Mouse (Mus musculus) left cerebral cortex, adult 9 months (tissue): Measurements from ENCODE around the gene Ccdc189.

Source experiments
- DNase-seq, 2 experiments: peaks; one replicate each; pipeline ENCODE4 v3.0.0; 2022; ENCODE audit warnings: low spot score in 2 of 2

The Ccdc189 gene

DNA sequence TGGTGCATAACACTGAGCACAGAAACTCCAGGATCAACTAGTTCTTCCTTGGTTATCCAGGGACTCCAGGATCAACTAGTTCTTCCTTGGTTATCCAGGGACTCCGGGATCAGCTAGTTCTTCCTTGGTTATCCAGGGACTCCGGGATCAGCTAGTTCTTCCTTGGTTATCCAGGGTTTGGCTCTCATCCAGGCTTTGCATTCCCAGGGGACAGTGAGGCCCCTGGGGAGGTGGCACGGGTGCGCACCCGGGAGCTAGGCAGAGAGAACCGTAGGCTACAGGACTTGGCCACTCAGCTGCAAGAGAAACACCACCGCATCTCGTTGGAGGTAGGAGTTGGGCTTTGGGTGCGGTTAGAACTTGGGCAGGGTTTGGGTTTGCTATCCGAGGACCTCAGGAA, 2.7 kb upstream of the Ccdc189 start:
- no peak for DNase-seq

DNA sequence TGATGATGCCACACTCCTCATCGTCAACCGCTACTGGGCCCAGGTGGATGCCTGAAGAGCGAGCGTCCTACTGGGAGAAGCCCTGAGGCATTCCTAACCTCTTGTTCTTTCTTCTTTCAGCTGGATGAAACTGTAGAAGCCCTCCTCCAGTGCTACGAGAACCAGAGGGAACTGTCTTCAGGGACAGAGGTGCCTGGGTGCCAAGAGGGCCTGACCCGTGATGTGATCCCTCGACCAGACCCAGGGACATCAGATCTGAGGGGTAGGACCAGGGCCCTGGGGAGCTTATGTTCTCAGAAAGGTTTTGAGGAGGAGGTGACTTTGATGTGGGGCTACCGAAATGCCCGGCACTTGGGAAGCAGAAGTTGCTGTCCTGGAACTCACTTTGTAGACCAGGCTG, 1.2 kb upstream of the Ccdc189 start:
- DNase-seq: no peak

DNA sequence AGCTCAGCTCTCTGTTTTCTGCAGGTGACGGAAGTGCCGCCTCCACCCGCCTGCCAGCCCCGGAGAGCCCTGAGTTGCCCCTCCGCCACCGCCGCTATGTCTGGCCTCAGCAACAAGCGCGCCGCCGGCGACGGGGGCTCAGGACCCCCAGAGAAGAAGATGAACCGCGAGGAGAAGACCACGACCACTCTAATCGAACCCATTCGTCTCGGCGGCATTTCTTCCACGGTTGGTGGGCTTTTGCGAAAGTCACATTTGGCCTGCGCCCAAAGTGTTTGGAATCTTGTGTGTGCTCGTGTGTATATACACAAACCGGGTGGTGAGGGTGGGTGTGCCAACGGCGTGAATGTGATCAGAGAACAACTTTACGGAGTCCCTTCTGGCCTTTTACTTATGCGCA, 506 bp upstream of the Ccdc189 start:
- no peak for DNase-seq

DNA sequence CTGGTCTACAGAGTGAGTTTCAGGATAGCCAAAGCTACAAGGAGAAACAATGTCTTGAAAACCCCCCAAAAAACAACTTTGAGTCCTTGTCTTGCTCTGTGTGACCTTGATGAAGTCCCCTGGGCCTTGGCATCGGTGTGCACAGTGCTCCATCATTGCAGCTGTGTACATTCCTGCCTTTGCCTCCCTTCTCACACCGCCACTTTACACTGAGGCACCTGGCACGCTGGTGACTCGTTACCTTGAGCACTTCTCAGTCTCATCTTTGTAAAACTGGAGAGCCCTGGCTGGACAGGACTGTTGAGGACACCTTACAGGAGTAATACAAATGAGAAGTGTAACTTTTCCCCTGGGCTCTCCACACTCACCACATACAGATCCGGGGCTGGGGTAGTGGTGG, 1.2 kb downstream of the Ccdc189 start:
- DNase-seq: no peak

DNA sequence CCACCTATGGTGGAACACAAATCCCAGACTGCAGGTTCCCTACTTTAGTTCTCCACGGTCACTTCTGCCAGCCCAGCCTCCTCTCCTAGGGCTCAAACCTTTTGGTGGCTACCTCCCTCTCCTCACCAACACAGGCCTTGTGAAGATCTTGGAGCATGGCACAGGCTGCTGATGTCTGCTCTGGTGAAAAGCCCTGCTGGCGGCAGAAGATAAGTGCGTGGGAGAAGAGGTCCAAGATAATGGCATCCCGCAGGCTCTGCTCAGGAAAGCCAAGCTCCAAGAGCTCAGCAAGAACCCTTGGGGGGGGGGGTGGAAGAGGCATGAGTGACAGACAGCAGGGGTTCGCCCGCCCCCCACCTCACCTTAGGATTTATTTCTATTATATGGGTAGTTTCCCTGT, 2.2 kb downstream of the Ccdc189 start:
- no peak for DNase-seq

DNA sequence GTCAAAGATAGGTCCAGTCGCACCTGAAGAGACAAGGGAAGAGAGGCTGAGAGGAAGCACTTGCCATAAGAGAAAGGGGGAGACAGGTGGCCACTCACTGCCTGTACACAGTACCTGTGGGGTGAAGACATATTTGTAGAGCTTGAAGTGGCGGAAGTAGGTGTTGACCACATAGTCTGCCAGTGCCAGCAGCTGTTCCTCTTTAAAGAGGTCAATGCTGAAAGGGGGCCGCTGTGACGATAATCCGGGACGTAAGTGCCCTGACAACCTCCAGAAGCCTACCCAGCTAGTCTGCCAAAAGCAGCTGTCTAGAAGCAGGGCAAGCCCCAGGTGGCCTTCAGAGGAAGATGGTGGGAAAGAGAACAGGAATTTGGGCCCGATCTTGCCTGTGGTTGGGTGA, 3.4 kb downstream of the Ccdc189 start:
- no peak for DNase-seq

DNA sequence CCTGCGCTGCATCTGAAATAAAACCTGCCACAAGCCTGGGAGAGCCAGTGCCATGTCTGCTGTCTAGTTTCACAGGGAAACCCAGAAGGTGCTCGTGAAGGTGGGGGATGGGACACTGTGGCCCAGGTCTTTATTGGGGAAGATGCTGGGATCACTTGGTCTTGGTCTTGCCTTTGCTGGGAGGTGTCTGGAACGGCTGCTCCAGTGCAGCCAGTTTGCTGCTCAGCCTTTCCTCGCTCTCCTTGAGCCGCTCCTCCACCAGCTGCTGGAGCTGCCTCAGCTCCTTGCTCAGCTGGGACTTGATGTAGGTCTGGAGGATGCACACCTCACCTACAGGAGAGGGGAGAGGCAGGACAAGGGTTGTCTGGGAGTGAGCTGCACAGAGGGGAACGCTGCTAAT, 5.1 kb downstream of the Ccdc189 start:
- no peak for DNase-seq

DNA sequence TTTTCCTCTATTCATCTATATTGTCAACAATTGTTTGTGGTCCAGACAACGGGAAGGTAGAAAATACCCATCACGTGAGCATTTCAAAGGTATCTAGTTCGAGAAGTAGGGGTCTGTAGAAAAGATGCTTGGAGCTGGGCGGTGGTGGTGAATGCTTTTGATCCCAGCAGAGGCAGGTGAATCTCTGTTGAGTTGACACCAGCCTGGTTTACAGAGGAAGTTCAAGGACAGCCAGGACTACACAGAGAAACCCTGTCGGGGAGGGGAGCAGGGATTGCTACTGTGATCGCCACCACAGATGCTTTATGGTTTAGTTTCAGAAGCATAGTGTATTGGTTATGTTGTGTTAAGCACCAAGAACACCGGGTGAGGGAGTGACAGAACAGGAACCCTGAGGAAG, 14.3 kb downstream of the Ccdc189 start:
- no peak for DNase-seq

DNA sequence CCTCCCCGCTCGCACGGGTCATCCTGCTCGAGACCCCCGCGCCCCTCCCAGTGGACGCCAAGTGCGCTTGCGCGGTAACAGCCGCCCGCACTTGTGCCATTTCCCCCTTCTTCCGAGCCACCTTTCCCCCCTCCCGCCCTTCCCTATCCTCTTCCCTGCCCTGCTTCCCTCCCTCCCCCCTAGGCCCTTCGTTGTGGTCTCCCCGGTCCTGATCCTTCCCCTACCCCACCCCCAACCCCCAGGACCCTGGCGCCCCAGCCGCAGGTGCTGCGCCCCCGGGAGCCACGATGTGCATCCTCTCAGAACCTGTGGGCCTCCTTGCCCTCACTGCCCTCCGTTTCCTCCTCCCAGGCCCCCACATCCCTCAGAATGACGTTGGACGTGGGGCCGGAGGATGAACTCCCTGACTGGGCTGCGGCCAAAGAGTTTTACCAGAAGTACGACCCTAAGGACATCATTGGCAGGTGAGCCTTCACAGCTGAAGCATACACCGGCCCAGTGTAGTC, 14.8 kb downstream of the Ccdc189 start:
- DNase-seq: no peak

DNA sequence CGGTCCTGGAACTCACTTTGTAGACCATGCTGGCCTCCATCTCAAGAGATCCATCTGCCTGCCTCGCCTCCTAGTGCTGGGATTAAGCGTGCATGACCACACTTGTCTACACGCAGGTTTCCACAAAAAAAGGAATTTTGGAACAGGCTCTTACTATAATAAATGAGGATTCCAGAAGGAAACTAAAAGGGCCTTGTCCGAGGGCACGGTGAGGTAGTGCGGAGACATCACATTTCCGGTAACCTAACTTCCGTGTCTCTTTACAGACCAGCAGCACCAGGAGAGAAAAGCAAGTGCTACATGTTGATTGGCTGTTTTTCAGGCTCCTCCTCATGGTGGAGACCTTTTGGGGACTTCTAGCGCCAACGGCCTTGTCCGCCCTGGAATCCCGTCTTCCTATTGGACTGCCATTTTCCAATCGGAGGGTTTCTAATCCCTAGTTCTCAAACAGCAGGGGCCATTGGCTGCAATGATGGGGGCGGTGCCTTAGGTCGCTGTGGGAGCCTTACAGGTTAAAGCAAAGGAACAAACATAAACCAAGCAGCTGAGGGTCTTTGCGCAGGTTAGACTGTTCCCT, 15.4 kb downstream of the Ccdc189 start, which contains the start of gene Phkg2:
TSS of gene Phkg2 (plus strand) at position 446 of the 577 bp plus-strand sequence.
- peak; percentile 97 for DNase-seq

DNA sequence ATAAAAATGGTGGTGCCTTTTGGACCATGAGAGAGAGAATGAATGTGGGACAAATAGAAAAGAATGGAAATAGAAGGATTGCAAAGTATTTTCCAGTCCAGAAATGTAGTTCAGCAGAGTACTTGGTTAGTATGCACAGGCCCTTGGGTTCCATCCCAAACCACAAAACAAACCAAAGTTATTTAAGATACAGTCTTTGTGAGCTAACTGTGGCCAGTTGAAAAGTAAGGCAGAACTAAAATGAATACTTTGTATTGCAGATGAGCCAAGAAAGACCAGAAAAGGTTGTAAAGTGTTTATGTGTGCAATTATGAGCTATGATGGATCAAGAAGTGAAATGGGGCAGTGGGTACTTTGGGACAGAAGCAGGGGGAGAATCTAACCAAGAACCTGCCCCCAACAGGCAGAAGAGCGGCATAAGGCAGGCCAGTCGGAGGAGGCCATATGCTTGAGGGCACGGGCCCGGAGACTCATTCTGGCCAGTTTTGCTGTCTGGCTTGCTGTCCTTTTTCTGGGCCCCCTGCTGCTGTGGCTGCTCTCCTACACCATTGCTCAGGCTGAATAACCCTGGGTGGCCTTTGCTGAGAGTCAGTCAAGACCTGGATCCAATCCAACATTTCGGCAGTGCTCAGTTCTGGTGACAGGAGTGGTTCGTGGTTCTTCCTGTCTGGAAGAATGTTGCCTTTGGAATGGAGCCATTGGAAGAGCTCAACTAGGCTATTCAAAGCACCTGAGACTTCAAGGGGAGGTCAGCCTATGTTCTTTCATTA, 23.8 kb downstream of the Ccdc189 start:
- DNase-seq: no peak

DNA sequence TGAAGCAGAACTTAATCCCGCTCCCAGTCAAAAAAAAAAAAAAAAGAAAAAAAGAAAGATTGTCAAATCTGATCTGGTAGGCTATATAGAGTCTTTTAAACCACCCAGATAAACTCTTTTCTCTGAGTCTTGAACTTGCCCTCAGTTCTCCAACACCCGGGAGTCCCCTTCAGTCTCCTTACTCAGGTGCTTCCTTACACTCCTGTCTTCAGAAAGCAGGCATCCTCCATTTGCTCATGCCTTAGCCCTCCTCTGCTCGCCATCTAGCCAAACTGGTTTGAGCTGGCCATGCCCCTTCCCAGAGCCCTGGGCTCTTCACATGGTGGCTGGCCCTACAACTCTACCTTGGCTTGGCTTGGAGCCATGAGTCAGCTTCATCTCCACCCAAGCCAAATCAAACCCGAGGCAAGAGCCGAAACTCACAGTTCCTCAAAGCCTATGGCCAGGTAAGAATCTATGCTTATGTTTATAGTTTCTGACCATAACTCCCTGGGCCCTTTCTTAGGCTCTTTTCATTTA, 27.0 kb downstream of the Ccdc189 start, which contains the start of gene Tmem265:
TSS of gene Tmem265 (plus strand) at position 51 of the 519 bp plus-strand sequence.
- DNase-seq: no peak

DNA sequence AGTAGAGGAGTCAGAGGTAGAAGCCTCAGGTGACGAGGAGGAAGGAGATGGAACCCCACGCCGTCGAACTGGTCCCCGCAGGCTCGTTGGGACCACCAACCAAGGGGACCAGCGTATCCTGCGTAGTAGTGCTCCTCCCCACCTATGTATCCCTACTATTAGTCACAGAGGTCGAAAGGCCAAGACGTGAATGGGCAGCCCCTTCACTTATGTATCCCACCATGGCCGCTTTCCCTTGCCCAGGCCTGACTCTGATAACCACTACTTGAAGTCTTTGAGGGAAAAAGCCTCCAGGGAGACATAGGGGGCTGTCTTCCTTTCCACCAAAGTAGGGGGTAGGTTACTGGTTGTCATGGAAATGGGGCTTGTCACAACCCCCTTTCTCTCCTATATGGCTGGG, 27.8 kb downstream of the Ccdc189 start:
- DNase-seq: no peak

DNA sequence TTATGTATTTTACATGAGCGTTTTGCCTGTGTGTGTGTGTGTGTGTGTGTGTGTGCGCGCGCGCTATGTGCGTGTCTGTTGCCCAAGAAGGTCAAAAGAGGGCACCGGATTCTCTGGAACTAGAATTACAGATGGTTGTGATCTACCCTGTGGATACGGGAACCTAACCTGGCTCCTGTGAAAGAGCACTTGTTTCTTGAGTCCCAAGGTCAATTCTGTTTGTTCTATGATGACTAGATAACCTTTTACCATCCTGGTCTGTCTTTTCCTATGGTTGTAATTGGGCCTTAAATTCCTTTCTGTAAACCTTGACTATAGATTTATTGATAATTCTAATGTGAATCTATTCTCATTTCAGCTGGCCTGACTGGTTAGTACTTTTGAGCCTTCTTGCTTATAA, 36.8 kb downstream of the Ccdc189 start:
- no peak for DNase-seq

DNA sequence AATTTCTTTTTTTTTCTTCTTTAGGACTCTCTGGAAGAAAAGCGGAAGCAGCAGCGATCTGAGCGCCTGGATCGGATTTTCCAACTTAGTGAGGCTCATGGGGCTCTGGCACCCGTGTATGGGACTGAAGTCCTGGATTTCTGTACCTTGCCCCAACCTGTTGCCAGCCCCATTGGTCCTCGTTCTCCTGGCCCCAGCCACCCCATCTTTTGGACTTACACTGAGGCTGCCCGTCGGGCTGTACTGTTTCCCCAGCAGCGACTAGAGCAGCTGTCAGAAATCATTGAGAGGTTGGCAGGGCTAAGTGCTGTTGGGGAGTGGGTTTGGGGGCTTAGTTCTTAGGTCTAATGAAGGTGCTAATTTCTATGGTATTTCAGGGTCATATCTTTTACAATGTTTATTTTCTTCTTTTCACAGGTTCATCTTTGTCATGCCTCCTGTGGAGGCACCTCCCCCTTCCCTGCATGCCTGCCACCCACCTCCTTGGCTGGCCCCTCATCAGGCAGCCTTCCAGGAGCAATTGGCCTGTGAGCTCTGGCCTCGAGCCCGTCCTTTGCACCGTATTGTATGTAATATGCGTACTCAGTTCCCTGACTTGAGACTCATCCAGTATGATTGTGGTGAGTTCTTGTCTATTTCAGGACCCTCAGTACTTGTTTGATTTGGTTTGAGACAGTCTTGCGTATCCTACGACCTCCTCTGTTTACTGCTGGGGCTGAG, 39.1 kb downstream of the Ccdc189 start:
- DNase-seq: no peak

DNA sequence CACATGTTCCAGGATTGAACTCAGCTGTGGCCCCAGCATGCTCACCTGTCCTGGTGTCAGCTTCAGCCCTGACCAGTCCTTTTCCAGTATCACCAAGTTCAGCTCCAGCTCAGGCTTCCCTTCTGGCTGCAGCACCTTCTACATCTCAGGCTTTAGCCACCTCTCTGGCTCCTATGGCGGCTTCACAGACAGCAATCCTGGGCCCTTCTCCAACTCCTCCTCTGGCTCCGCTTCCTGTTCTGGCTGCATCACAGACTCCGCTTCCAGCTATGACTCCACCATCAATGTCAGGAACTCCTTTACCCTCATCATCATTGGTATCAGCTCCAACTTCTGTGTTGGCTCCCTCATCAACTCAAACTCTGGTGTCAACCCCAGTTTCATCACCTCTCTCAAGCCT, 46.7 kb downstream of the Ccdc189 start:
- DNase-seq: no peak
